Mouse (Mus musculus) C2C12 (cell line): Measurements from ENCODE around the gene Stxbp1. TPM values are rescaled to one million over a fixed set of nuclear protein-coding genes. Genes with fewer than 3 reads are reported as not detected.

Experiments
- H3K27me3 ChIP-seq: one replicate; pipeline ENCODE4 v1.6.1; 2011; ENCODE audit not compliant: control insufficient read depth, insufficient read depth, insufficient read length
- H3K36me3 ChIP-seq: one replicate; pipeline ENCODE4 v1.6.1; 2011; ENCODE audit not compliant: control insufficient read depth, insufficient read depth
- H3K4me3 ChIP-seq: one replicate; pipeline ENCODE4 v1.5.1; 2011; ENCODE audit warnings: mild to moderate bottlenecking, control low read depth; ENCODE audit not compliant: poor library complexity, insufficient read depth, severe bottlenecking
- H3K79me2 ChIP-seq: one replicate; pipeline ENCODE4 v1.6.1; 2011; ENCODE audit not compliant: control insufficient read depth, insufficient read depth
- H3K79me3 ChIP-seq: one replicate; pipeline ENCODE4 v1.6.1; 2011; ENCODE audit warnings: low read depth, control low read depth
- H3ac ChIP-seq: one replicate; pipeline ENCODE3; 2011; ENCODE audit warnings: low read depth; ENCODE audit not compliant: control insufficient read depth, insufficient read length
- CEBPB ChIP-seq: IDR thresholded peaks from one replicate; pipeline ENCODE4 v1.6.1; 2011; ENCODE audit warnings: low read depth, mild to moderate bottlenecking, control low read depth, moderate library complexity
- CTCF ChIP-seq: IDR thresholded peaks from one replicate; pipeline ENCODE4 v1.5.1; 2011; ENCODE audit not compliant: control insufficient read depth, insufficient read depth, insufficient read length
- FOSL1 ChIP-seq: IDR thresholded peaks from one replicate; pipeline ENCODE4 v1.8.0; 2011; ENCODE audit warnings: mild to moderate bottlenecking, low read length; ENCODE audit not compliant: poor library complexity, insufficient read depth, severe bottlenecking
- MAX ChIP-seq: IDR thresholded peaks from one replicate; pipeline ENCODE4 v1.6.1; 2011; ENCODE audit warnings: mild to moderate bottlenecking, control low read depth
- MYOD1 ChIP-seq: IDR thresholded peaks from one replicate; pipeline ENCODE4 v1.6.1; 2011; ENCODE audit warnings: low read depth; ENCODE audit not compliant: control insufficient read depth, insufficient read length
- MYOG ChIP-seq: IDR thresholded peaks from one replicate; pipeline ENCODE4 v1.6.1; 2011; ENCODE audit not compliant: control insufficient read depth, insufficient read length; ENCODE audit errors: extremely low read depth
- USF1 ChIP-seq: IDR thresholded peaks from one replicate; pipeline ENCODE4 v1.6.1; 2011; ENCODE audit warnings: low read depth, mild to moderate bottlenecking, control low read depth, moderate library complexity
- polyA plus RNA-seq: library from polyadenylated mRNA; unstranded; fragments of >200 nt; fragmentation: generic; extraction: Trizol; gene quantifications from one replicate; pipeline ENCODE4 v1.2.1, GENCODE M21; 2012; ENCODE audit warnings: missing spikeins

Gene Stxbp1
- polyA plus RNA-seq, 1 experiment = 28.7 TPM

DNA sequence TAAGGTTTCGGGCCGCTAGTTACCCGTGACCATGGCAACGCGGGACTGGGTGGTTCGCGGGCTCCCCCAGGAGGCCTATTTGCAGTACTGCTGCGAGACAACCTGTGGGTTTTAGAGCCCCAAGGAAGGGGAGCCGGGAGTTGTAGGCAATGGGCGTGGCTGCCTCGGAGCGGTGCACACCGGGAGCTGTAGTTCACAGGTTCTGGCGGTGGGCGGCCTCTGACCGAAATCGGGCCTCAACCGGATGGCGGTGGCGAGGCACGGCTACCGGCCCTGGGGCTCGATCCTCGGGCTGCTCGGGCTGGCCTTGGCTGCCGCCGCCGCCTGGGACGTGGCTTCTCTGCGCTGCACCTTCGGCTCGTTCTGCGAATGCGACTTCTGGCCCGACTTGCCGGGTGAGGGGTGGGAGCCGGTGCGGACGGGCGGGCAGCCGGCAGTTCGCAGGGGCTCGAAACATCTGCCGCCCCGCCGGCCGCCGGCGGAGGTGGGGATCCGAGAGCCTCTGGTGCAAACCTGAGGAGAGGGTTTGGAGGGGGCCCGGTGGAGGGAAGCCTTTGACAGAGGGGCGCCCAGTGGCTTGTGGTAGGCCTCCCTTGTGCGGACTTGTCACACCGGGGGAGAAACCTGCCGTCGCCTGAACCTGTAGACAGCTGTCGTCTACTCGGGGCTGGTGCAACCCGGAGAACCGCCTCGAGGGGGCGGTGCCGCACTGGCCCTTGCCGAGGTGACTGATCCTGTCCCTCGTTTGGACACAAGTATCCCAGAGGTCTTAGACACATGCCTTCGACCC is 89.8 kb downstream of the Stxbp1 start, which contains the start of gene Tor2a:
Gene Tor2a, plus strand, starts transcription at position 179 of the 790 bp plus-strand sequence.
- Histone ChIP-seq H3K79me2 (no peaks in the 10 kb centered on the region), H3K79me3 (no peaks in the 10 kb centered on the region), H3K4me3 (peak within 1 kb of the TSS; percentile 55), H3K27me3 (peaks cover 6% of the 10 kb centered on the region), H3K36me3 (peaks cover 10% of the 10 kb centered on the region), H3ac (peak within 1 kb of the TSS; percentile 98)
- TF ChIP-seq MAX (no peak), CTCF (peak; percentile 94), MYOD1 (peak; percentile 33), FOSL1 (no peak)

DNA sequence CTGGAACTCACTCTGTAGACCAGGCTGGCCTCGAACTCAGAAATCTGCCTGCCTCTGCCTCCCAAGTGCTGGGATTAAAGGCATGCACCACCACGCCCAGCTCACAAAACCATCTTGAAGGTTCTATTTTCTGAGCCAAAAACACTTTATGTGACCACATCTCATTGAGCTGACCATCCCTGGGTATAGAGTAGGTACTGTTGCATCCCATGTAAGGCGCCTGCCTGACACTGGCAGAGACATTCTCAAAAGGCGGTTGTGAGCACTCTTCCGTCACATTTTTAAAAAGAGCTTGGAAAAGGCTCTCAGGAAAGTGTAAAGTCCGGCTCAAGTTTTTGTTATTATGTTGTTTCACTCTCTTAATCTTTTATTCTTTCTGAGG is 90.4 kb downstream of the Stxbp1 start:
- Histone ChIP-seq H3ac (no peak overlapping the region), H3K79me3 (no peaks in the 10 kb centered on the region), H3K27me3 (peaks cover 6% of the 10 kb centered on the region), H3K4me3 (peak overlapping the region; percentile 55), H3K79me2 (no peaks in the 10 kb centered on the region), H3K36me3 (peaks cover 5% of the 10 kb centered on the region)
- TF ChIP-seq FOSL1 (no peak), USF1 (no peak)

DNA sequence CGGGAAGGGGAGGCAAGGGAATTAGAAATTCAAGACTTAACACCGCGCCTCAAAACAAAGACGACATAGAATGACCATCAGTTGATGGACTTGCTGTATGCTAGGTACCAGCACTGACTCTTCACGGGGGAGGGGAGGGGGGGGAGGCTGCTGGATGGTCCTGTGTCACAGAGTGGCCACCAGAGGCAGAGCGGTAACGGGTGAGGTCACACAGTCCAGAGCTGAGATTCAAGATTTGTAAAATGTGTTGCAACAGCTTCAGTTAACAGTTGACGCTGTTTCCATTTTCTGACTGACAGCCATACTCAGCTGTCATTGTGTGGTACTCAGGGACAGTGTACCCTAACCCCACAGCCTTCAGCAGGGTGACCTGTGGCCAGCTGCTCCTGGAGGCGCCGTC is 94.9 kb downstream of the Stxbp1 start:
- Histone ChIP-seq H3K4me3 (no peak overlapping the region), H3K27me3 (peaks cover 8% of the 10 kb centered on the region)
- TF ChIP-seq USF1 (no peak), MYOD1 (no peak)

DNA sequence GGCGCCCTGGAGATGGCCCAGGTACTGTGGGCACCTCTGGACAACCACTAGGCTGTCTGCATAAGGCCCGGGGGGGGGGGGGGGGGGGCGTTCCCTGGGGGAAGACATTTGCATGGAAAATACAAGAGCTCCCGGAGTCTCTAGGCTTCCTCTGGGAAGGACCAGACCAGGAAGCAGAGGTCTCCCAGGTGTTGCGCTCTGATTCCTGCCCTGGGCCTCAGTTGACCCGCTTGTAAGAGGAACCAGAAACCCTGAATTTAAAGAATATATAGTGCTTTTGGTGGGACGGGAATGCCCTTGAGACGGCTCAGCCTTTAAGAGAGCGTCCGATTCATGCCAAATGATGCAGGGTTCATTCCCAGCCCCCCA is 95.4 kb downstream of the Stxbp1 start:
- TF ChIP-seq CEBPB (no peak), FOSL1 (no peak), CTCF (no peak), MAX (no peak), MYOG (no peak), USF1 (no peak), MYOD1 (no peak)
- H3K79me2 ChIP-seq = no peaks in the 10 kb centered on the region
- no peak overlapping the region for H3ac ChIP-seq
- no peak overlapping the region for H3K4me3 ChIP-seq
- H3K79me3 ChIP-seq = no peaks in the 10 kb centered on the region
- no peaks in the 10 kb centered on the region for H3K36me3 ChIP-seq
- peaks cover 14% of the 10 kb centered on the region for H3K27me3 ChIP-seq

More for the DNA sequence above, 94.9 kb downstream of the Stxbp1 start:
- no peaks in the 10 kb centered on the region for H3K36me3 ChIP-seq
- H3K79me3 ChIP-seq = no peaks in the 10 kb centered on the region
- H3ac ChIP-seq = no peak overlapping the region
- no peaks in the 10 kb centered on the region for H3K79me2 ChIP-seq

DNA sequence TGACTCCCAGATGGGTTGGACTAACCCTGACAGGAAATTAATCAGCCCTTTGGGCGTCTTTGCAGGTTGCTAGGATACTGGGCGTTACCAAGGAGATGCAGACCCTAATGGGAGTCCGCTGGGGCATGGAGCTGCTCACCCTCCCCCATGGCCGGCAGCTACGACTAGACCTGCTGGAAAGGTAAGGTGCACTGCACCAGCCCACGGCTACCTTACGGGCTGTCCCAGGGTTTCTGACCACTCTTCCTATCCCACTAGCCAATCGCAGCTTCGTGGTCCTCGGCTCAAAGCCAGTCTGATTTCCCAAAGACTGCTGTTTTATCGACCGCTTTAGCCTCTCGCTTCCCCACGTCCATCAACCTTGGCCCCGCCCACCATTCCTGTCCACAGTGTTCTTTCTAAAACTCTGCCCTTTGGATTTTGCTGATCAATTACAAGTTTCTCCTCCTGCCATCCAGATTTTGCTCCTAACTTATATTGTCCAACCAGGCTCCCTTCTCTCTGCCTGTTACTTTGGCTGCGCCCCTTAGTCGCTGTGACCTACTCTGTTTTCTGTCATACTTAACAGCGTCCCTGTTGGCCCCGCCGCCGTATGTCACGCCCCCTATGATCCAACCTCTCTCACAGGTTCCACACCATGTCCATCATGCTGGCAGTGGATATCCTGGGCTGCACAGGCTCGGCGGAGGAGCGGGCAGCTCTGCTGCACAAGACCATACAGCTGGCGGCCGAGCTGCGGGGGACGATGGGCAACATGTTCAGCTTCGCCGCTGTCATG is 96.0 kb downstream of the Stxbp1 start:
- H3K4me3 ChIP-seq = no peak overlapping the region
- no peaks in the 10 kb centered on the region for H3K79me3 ChIP-seq
- H3K27me3 ChIP-seq = peaks cover 19% of the 10 kb centered on the region
- no peaks in the 10 kb centered on the region for H3K79me2 ChIP-seq
- no peak overlapping the region for H3ac ChIP-seq
- TF ChIP-seq MAX (no peak), USF1 (no peak), CEBPB (no peak), CTCF (no peak), MYOD1 (no peak), MYOG (no peak), FOSL1 (no peak)
- no peaks in the 10 kb centered on the region for H3K36me3 ChIP-seq

DNA sequence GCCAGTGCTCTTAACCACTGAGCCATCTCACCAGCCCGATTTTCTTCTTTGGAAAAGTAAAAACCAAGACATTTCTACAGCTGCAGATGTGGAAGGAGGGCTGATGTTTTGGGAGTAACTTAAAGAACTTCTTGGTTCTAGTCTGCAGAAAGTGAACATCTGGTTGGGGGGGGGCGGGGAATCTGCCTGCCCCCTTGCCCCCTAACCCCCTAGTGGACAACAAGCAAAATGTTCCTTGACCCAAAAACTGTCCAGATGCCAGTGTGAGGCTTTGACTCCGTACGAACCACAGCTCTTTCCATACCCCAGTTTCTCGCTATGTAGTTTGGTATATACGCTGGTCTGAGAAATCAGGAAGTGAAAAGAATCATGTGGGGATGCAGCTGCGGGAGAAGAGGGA is 96.8 kb downstream of the Stxbp1 start:
- H3ac ChIP-seq = no peak overlapping the region
- H3K36me3 ChIP-seq = no peaks in the 10 kb centered on the region
- H3K79me3 ChIP-seq = no peaks in the 10 kb centered on the region
- peaks cover 26% of the 10 kb centered on the region for H3K27me3 ChIP-seq
- no peaks in the 10 kb centered on the region for H3K79me2 ChIP-seq
- TF ChIP-seq MYOD1 (no peak), CTCF (no peak), USF1 (no peak), FOSL1 (no peak), CEBPB (no peak), MYOG (no peak), MAX (no peak)
- H3K4me3 ChIP-seq = no peak overlapping the region
